Mouse (Mus musculus) thymus, postnatal 25 days (tissue): Measurements from ENCODE around the gene Krt35.

ENCODE experiments used
- DNase-seq: peaks from one replicate; pipeline ENCODE4 v3.0.0; 2022

The Krt35 gene

GRCm38 (mm10) chr11:100058875-100059274, 37.2 kb downstream of the Krt35 start:
- DNase-seq, result no peak

GRCm38 (mm10) chr11:100055686-100056655, 40.1 kb downstream of the Krt35 start:
- no peak for DNase-seq

GRCm38 (mm10) chr11:100050451-100050850, 45.6 kb downstream of the Krt35 start, which contains the start of gene Krt31:
Krt31 (minus strand) TSS chr11:100050551.
- DNase-seq, result no peak

- DNase-seq, result no peak
Measured at GRCm38 (mm10) chr11:100047193-100047592, 48.8 kb downstream of the Krt35 start.

- no peak for DNase-seq
Measured at GRCm38 (mm10) chr11:100046303-100046866, 49.7 kb downstream of the Krt35 start.
